Mouse (Mus musculus) layer of hippocampus, adult 8-10 months (tissue): ENCODE results near the gene Ino80. TPM values are rescaled to one million over a fixed set of nuclear protein-coding genes. Genes with fewer than 3 reads are reported as not detected.

ENCODE experiments used
- DNase-seq, 2 experiments: peaks; one replicate each; pipeline ENCODE4 v3.0.0; 2022; ENCODE audit warnings: low spot score in 2 of 2
- total RNA-seq, 4 experiments: library from RNA; stranded (reverse); gene quantifications; 2 replicates each; pipeline ENCODE4 v1.2.4; 2022

The Ino80 gene
- total RNA-seq, 4 experiments from 2014 or later, result 20.0 to 22.2 (median 20.8) TPM

DNA sequence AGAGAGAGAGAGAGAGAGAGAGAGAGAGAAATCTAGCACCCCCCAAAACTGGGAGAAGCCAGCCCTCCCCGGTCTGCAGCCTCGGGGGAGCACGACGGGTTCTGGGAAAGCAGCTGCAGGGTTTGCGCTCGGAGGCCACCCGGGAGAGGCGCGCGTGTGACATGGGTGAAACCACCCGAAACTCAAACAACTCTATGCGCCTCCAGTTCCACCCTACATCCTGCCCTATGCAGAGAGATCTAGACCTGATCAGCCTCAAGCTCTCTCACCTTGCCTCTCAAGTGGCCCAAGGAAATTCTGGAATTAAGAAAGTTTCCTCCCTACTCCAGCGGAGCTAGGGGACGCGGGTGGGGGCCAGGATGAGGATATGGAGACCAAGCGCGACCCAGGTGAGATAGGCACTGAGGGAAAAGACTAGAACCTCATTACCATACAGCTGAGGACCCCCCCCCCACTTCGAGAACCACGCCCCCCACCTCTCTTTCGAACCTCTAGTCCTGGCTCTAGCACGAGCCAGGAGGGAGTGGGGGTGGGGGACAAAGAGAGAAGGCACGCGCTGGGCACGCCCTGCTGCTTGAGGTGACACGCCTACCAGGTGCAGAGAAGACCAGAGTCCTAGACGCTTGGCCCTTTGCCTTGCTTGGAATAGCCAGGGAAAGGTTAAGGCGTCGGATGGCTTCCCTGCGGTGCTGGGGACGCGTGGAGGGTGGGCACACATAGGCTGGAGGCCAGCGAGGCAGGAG is 152.7 kb downstream of the Ino80 start:
- DNase-seq, result no peak

GRCm38 (mm10) chr2:119323866-119324575 is 153.5 kb downstream of the Ino80 start:
- no peak for DNase-seq

Other genes starting within 250 kb of the Ino80 start
- gene Ppp1r14d, start 247.8 kb downstream of the Ino80 start, total RNA-seq, result not detected
- 1 to 10 TPM; 2.2 to 5.6 (median 2.9) TPM for gene Spint1, start 240.3 kb downstream of the Ino80 start, total RNA-seq
- 1 to 10 TPM; 8.5 to 10.0 (median 9.7) TPM for gene Rhov, start 206.4 kb downstream of the Ino80 start, total RNA-seq
- 10 to 100 TPM; 42.9 to 47.2 (median 45.5) TPM for gene Vps18, start 188.9 kb downstream of the Ino80 start, total RNA-seq
- gene Dll4, start 151.9 kb downstream of the Ino80 start, total RNA-seq, result 1 to 10 TPM; 2.1 to 3.7 (median 3.2) TPM
- gene Chac1, start 126.5 kb downstream of the Ino80 start, total RNA-seq, result 1 to 10 TPM; 5.1 to 6.4 (median 6.4) TPM
- under 1 TPM; 0.74 to 0.89 (median 0.75) TPM for gene Exd1, start 69.9 kb upstream of the Ino80 start, total RNA-seq
- 100 to 1,000 TPM; 148 to 177 (median 173) TPM for gene Chp1, start 70.0 kb upstream of the Ino80 start, total RNA-seq
- under 1 TPM; 0.31 to 0.75 (median 0.65) TPM for gene Nusap1, start 140.6 kb upstream of the Ino80 start, total RNA-seq
- 1 to 10 TPM in 1 of 4 experiments, under 1 TPM in 3; 0.33 to 1.2 (median 0.84) TPM for gene Oip5, start 140.8 kb upstream of the Ino80 start, total RNA-seq
- 10 to 100 TPM; 28.8 to 35.1 (median 29.7) TPM for gene Ndufaf1, start 185.1 kb upstream of the Ino80 start, total RNA-seq
- gene Rtf1, start 197.4 kb upstream of the Ino80 start, total RNA-seq, result 10 to 100 TPM; 53.9 to 57.2 (median 56.1) TPM